Mouse (Mus musculus) thymus, adult 2 months (tissue): ENCODE results near the gene Slc16a9.

Experiments used
- CTCF ChIP-seq: fragments of 200-500 bp; IDR thresholded peaks from 2 replicates; pipeline ENCODE4 v1.5.1; 2012; ENCODE audit warnings: mild to moderate bottlenecking, control low read depth, low read length, moderate library complexity, borderline replicate concordance; ENCODE audit not compliant: control insufficient read depth, poor library complexity, insufficient read depth; ENCODE audit errors: extremely low read depth
- POLR2A ChIP-seq: fragments of 200-500 bp; IDR thresholded peaks from 2 replicates; pipeline ENCODE4 v1.6.1; 2012; ENCODE audit warnings: mild to moderate bottlenecking, low read length, control low read depth, moderate library complexity; ENCODE audit not compliant: control insufficient read depth, poor library complexity, insufficient read depth; ENCODE audit errors: extremely low read depth

DNA sequence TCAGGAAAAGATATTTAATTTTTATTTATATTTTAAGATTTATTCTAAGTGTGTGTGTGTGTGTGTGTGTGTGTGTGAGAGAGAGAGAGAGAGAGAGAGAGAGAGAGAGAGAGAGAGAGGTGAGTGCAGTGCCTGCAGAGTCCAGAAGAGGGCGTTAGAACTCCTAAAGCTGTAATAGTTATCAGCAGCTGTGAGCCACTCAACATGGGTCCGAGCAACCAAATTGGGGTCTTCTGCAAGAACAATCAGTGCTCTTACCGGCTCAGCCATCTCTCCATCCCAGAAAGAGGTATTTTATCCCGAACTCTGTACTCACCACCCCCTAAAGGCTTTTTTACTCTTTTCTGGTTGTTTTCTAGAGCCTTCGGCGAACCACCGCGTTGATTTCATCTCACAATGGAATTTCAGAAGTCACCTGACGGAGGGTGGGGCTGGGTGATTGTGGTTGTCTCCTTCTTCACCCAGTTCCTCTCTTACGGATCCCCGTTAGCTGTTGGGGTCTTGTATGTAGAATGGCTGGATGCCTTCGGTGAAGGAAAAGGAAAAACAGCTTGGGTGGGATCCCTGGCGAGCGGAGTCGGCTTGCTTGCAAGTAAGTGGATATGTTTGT is 10.8 kb downstream of the Slc16a9 start:
- TF ChIP-seq CTCF (no peak), POLR2A (no peak)
